ENCODE assay signal across 10 mouse cellular contexts in genomic region chr1:77506038-77506855, GRCm38 (mm10). TPM values are rescaled to one million over a fixed set of nuclear protein-coding genes. Genes with fewer than 3 reads are reported as not detected.
DNase-seq lines count a peak whose midpoint lies in the region; ATAC-seq and TF ChIP-seq lines count a peak whose summit lies in the region.
"Had no signal": no experiment of that assay in that cellular context is flagged by ENCODE, and none has a peak within 500 bp of the region (broad histone marks: within the 10 kb centered on the region; RNA-seq: fewer than 3 reads in every experiment).

No protein-coding gene starts in this region.

- H3K4me2 ChIP-seq in embryonic facial prominence, embryonic 15.5 days (replicated peaks), result peak overlapping the region; percentile 36
- peak overlapping the region; percentile 53 for H3K4me2 ChIP-seq in neural tube, embryonic 15.5 days

- 46% methylated on average over 21 of the region's 21 CpGs for WGBS in embryonic facial prominence, embryonic 15.5 days
- 24% methylated on average over 21 of the region's 21 CpGs for WGBS in neural tube, embryonic 15.5 days

- H3K9ac ChIP-seq in embryonic facial prominence, embryonic 15.5 days, result no peak overlapping the region
- H3K9ac ChIP-seq in neural tube, embryonic 15.5 days (replicated peaks), result peak overlapping the region; percentile 32; the same call in 1 of the 2 replicates

- no peak for DNase-seq in left cerebral cortex, adult 2 months (ENCODE audit: extremely low spot score in 1 of 2, low spot score in 2 of 2)
- no peak for DNase-seq in left cerebral cortex, postnatal 25 days (ENCODE audit: low spot score in 2 of 2)
- DNase-seq in layer of hippocampus, adult 9-11 months, result peak; percentile 51
- DNase-seq in adrenal gland, postnatal 36 days, result no peak
- DNase-seq in spleen, postnatal 10 days (ENCODE audit: low spot score in 2 of 2), result no peak
- DNase-seq: gastrocnemius, adult 2 months; kidney, adult 8-10 months had no signal

- peak overlapping the region; percentile 46 for H3K4me3 ChIP-seq in left cerebral cortex, adult 2 months
- H3K4me3 ChIP-seq in embryonic facial prominence, embryonic 15.5 days (replicated peaks), result peak overlapping the region; percentile 22
- H3K4me3 ChIP-seq in neural tube, embryonic 15.5 days (replicated peaks), result peak overlapping the region; percentile 27
- H3K4me3 ChIP-seq: gastrocnemius, adult 2 months had no signal

- H3K36me3 ChIP-seq in embryonic facial prominence, embryonic 15.5 days, result peaks cover 13% of the 10 kb centered on the region; the same call in 1 of the 2 replicates
- 0 out of 2 replicates have a peak, but pooled peaks cover 2% of the 10 kb centered on the region for H3K36me3 ChIP-seq in neural tube, embryonic 15.5 days

- no peaks in the 10 kb centered on the region for H3K27me3 ChIP-seq in embryonic facial prominence, embryonic 15.5 days
- no peaks in the 10 kb centered on the region; the same call in 1 of the 2 replicates for H3K27me3 ChIP-seq in neural tube, embryonic 15.5 days (replicated peaks)

- no peak for TF ChIP-seq CTCF in left cerebral cortex, adult 2 months (IDR thresholded peaks at IDR 0.05)

- ATAC-seq in embryonic facial prominence, embryonic 15.5 days (ENCODE audit: insufficient number of reproducible peaks, low FRiP score, low TSS enrichment, low read depth), result no peak; the same call in 1 of the 2 replicates
- peak; percentile 47; the same call in 1 of the 2 replicates for ATAC-seq in neural tube, embryonic 15.5 days (ENCODE audit: low FRiP score)

- intact Hi-C loops in left cerebral cortex, adult 2 months (cut with DNase I), result no loop called here
- intact Hi-C loops in left cerebral cortex, postnatal 25 days (cut with DNase I), result loop anchor here (5.0 kb wide), 1 partner anchor 94 kb away; no protein-coding TSS in a partner anchor

- peaks cover 44% of the 10 kb centered on the region for H3K4me1 ChIP-seq in embryonic facial prominence, embryonic 15.5 days
- peaks cover 62% of the 10 kb centered on the region for H3K4me1 ChIP-seq in neural tube, embryonic 15.5 days

- H3K27ac ChIP-seq in left cerebral cortex, adult 2 months, result peak overlapping the region; percentile 55; the same call in 1 of the 2 replicates
- no peak overlapping the region for H3K27ac ChIP-seq in embryonic facial prominence, embryonic 15.5 days (replicated peaks)
- no peak overlapping the region for H3K27ac ChIP-seq in neural tube, embryonic 15.5 days (replicated peaks)
- H3K27ac ChIP-seq: gastrocnemius, adult 2 months; macrophage had no signal

- H3K9me3 ChIP-seq in embryonic facial prominence, embryonic 15.5 days (replicated peaks), result no peaks in the 10 kb centered on the region
- H3K9me3 ChIP-seq in neural tube, embryonic 15.5 days (replicated peaks), result no peaks in the 10 kb centered on the region

RNA-seq across cellular contexts. Expression of gene Epha4, which starts 8.6 kb away (rescaled TPM):
- total RNA-seq in left cerebral cortex, adult 2 months (2021), result 100 to 1,000 TPM; 173 to 174 TPM
- total RNA-seq in left cerebral cortex, postnatal 25 days (2021), result 100 to 1,000 TPM; 177 to 192 TPM
- 36.8 and 38.2 TPM in 2 replicates for polyA plus RNA-seq in embryonic facial prominence, embryonic 15.5 days (2015; fragmentation: Nextera tagmentation; extraction: Ambion mirVana)
- 27.9 and 36.8 TPM in 2 replicates for polyA plus RNA-seq in neural tube, embryonic 15.5 days (2015; fragmentation: Nextera tagmentation; extraction: Ambion mirVana)
- 1 to 10 TPM; 1.7 to 2.3 TPM for total RNA-seq in adrenal gland, postnatal 36 days (2021)
- polyA plus RNA-seq: macrophage had no signal

Comparison
In these comparisons a context has a peak if more than half of its experiments do, and no peak if none do; other contexts are left out.
1. RNA of gene Epha4, which starts 8.6 kb away (total RNA-seq): 177 to 192 TPM in left cerebral cortex, postnatal 25 days and 173 to 174 TPM in left cerebral cortex, adult 2 months; 1.7 to 2.3 TPM in adrenal gland, postnatal 36 days; every median in the first group is over 10 times any median in the second.
2. Peak in every context shown above with its lines, with median percentiles within 50 percentile points of each other: H3K4me3 ChIP-seq.